Mouse (Mus musculus) kidney, adult 2 months (tissue): ENCODE measurements at regions not wholly inside any gene's neighbourhood (a gene's known extent, or its start where the extent isn't known, plus 50 kb on each side); places are given as distances from the start of the nearest gene placed in this dataset.

Experiments
- DNase-seq: peaks from one replicate; pipeline ENCODE4 v3.0.0; 2021
- H3K27ac ChIP-seq: fragments of 200-500 bp; 2 replicates; pipeline ENCODE4 v1.5.1; 2012; ENCODE audit warnings: low read depth, low read length, control low read depth, inconsistent platforms; ENCODE audit not compliant: insufficient read depth
- H3K27me3 ChIP-seq: fragments of 200-500 bp; replicated peaks from 2 replicates; pipeline ENCODE4 v1.6.1; 2012; ENCODE audit warnings: mild to moderate bottlenecking, moderate library complexity, low read length, inconsistent platforms; ENCODE audit not compliant: control insufficient read depth, insufficient read depth
- H3K36me3 ChIP-seq: fragments of 200-500 bp; 2 replicates; pipeline ENCODE4 v1.6.1; 2012; ENCODE audit warnings: mild to moderate bottlenecking, moderate library complexity, low read length, inconsistent platforms; ENCODE audit not compliant: control insufficient read depth, insufficient read depth
- H3K4me1 ChIP-seq: fragments of 200-500 bp; 2 replicates; pipeline ENCODE4 v1.6.1; 2011; ENCODE audit warnings: low read length; ENCODE audit not compliant: control insufficient read depth, insufficient read depth
- H3K4me3 ChIP-seq: fragments of 200-500 bp; 2 replicates; pipeline ENCODE4 v1.5.1; 2011; ENCODE audit warnings: mild to moderate bottlenecking, low read depth, low read length, control low read depth; ENCODE audit not compliant: insufficient read depth
- CTCF ChIP-seq: fragments of 200-500 bp; conservative IDR thresholded peaks from 2 replicates; pipeline ENCODE4 v1.5.1; 2011; ENCODE audit warnings: low read depth, mild to moderate bottlenecking, control low read depth, low read length, moderate library complexity, mixed read lengths; ENCODE audit not compliant: insufficient read depth, insufficient read length
- POLR2A ChIP-seq: fragments of 200-500 bp; IDR thresholded peaks from one replicate; pipeline ENCODE4 v1.6.1; 2011; ENCODE audit warnings: low read depth, low read length, control low read depth
- WGBS: fragments of 180-500 bp; shearing (Covaris S2); methylation state at CpG from one replicate; pipeline ENCODE4 v1.1.7; 2018; 5-methylcytosine and 5-hydroxymethylcytosine counted together

GRCm38 (mm10) chr16:78101415-78102326 lies 199.6 kb upstream of the Cxadr start:
- TF ChIP-seq CTCF (no peak), POLR2A (no peak)
- H3K27me3 ChIP-seq, result no peaks in the 10 kb centered on the region; the same call in 1 of the 2 replicates
- 40% methylated on average over 14 of the region's 14 CpGs for WGBS
- H3K36me3 ChIP-seq, result no peaks in the 10 kb centered on the region
- H3K4me1 ChIP-seq, result no peaks in the 10 kb centered on the region
- H3K4me3 ChIP-seq, result no peak overlapping the region
- no peak for DNase-seq
- H3K27ac ChIP-seq, result no peak overlapping the region

- no peaks in the 10 kb centered on the region; the same call in 1 of the 2 replicates for H3K27me3 ChIP-seq
- TF ChIP-seq CTCF, result no peak
- no peak for TF ChIP-seq POLR2A
- no peak overlapping the region for H3K27ac ChIP-seq
- DNase-seq, result no peak
- no peaks in the 10 kb centered on the region for H3K36me3 ChIP-seq
- H3K4me1 ChIP-seq, result no peaks in the 10 kb centered on the region
- no peak overlapping the region for H3K4me3 ChIP-seq
- WGBS, result 95% methylated on average over 2 of the region's 2 CpGs
These were observed 201.4 kb upstream of the Cxadr start for GRCm38 (mm10) chr16:78099842-78100241.

- Histone ChIP-seq H3K36me3 (no peaks in the 10 kb centered on the region), H3K27me3 (no peaks in the 10 kb centered on the region; the same call in 1 of the 2 replicates), H3K4me3 (no peak overlapping the region), H3K4me1 (no peaks in the 10 kb centered on the region), H3K27ac (no peak overlapping the region)
- DNase-seq, result no peak
- WGBS, result 81% methylated on average over 6 of the region's 6 CpGs
- no peak for TF ChIP-seq CTCF
- TF ChIP-seq POLR2A, result no peak
These were observed 202.2 kb upstream of the Cxadr start for GRCm38 (mm10) chr16:78099114-78099513.

- no peak overlapping the region for H3K27ac ChIP-seq
- no peaks in the 10 kb centered on the region; the same call in 1 of the 2 replicates for H3K27me3 ChIP-seq
- H3K4me1 ChIP-seq, result no peaks in the 10 kb centered on the region
- no peak for TF ChIP-seq POLR2A
- 83% methylated on average over 6 of the region's 6 CpGs for WGBS
- H3K36me3 ChIP-seq, result no peaks in the 10 kb centered on the region
- no peak for DNase-seq
- no peak overlapping the region for H3K4me3 ChIP-seq
These were observed 202.7 kb upstream of the Cxadr start for GRCm38 (mm10) chr16:78098555-78098954.

GRCm38 (mm10) chr16:78096571-78096970 lies 204.7 kb upstream of the Cxadr start:
- no peaks in the 10 kb centered on the region; the same call in 1 of the 2 replicates for H3K27me3 ChIP-seq
- H3K4me3 ChIP-seq, result no peak overlapping the region
- no peaks in the 10 kb centered on the region for H3K36me3 ChIP-seq
- DNase-seq, result no peak
- WGBS, result 69% methylated on average over 1 of the region's 1 CpGs
- TF ChIP-seq POLR2A (no peak), CTCF (no peak)
- no peak overlapping the region for H3K27ac ChIP-seq
- H3K4me1 ChIP-seq, result no peaks in the 10 kb centered on the region

GRCm38 (mm10) chr16:78090155-78090554 lies 211.1 kb upstream of the Cxadr start:
- Histone ChIP-seq H3K36me3 (no peaks in the 10 kb centered on the region), H3K4me1 (no peaks in the 10 kb centered on the region)
- TF ChIP-seq CTCF, result no peak
- TF ChIP-seq POLR2A, result no peak

DNA sequence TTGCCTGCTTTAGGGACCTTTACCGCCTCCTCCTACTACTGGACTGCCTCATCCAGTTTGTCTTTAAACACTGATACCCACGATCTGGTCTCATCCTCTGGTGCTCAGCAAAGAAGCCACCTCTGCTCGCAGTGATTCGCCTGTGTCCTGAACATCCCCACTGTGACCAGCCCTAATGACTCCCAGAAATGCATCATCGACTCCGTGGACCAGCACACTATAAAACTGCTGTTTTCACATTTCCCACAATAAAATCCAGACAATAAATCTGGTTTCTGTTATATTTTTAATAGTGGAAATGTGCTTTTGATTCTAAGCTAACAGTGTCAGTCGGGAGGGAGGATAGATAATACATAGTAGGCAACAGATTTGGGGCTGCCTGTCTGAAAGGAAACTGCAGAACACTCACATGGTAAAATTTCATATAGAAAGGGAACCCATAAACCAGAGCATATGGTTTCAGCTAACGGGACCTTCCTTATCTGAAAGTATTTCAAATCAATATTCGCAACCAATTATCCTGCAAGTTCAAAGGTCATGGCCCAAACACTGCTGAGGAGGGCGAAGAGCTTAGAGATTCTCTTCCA lies 233.7 kb upstream of the Cxadr start:
- DNase-seq, result no peak
- Histone ChIP-seq H3K4me1 (no peaks in the 10 kb centered on the region), H3K27ac (no peak overlapping the region), H3K4me3 (no peak overlapping the region), H3K36me3 (no peaks in the 10 kb centered on the region), H3K27me3 (no peaks in the 10 kb centered on the region)
- WGBS, result 75% methylated on average over 10 of the region's 10 CpGs
- TF ChIP-seq CTCF (no peak), POLR2A (no peak)

More at GRCm38 (mm10) chr16:78090155-78090554, 211.1 kb upstream of the Cxadr start:
- Histone ChIP-seq H3K27ac (no peak overlapping the region), H3K4me3 (no peak overlapping the region), H3K27me3 (no peaks in the 10 kb centered on the region)
- DNase-seq, result no peak
- 89% methylated on average over 3 of the region's 3 CpGs for WGBS
